Mouse (Mus musculus) G1E (cell line): Measurements from ENCODE around the gene Adipor2. TPM values are rescaled to one million over a fixed set of nuclear protein-coding genes. Genes with fewer than 3 reads are reported as not detected.

ENCODE experiments used
- ATAC-seq: 2 replicates; pipeline ENCODE4 v1.8.0; 2016; ENCODE audit warnings: mild to moderate bottlenecking; ENCODE audit not compliant: insufficient number of reproducible peaks, poor library complexity, low FRiP score, severe bottlenecking; ENCODE audit errors: extremely low read depth
- DNase-seq: peaks from one replicate; pipeline ENCODE4 v3.0.0; 2012; ENCODE audit warnings: low spot score
- H3K27me3 ChIP-seq: 2 replicates; pipeline ENCODE4 v1.6.1; 2012; ENCODE audit warnings: mild to moderate bottlenecking, low read length, inconsistent platforms; ENCODE audit not compliant: insufficient read depth
- H3K36me3 ChIP-seq: replicated peaks from 2 replicates; pipeline ENCODE3; 2012; ENCODE audit warnings: mild to moderate bottlenecking, inconsistent platforms
- H3K4me1 ChIP-seq: 2 replicates; pipeline ENCODE4 v1.6.1; 2012; ENCODE audit warnings: low read depth, low read length, inconsistent platforms, mixed read lengths; ENCODE audit not compliant: insufficient read depth
- H3K4me3 ChIP-seq: 2 replicates; pipeline ENCODE4 v1.5.1; 2012; ENCODE audit warnings: low read depth, mild to moderate bottlenecking, inconsistent platforms, low read length, moderate library complexity, mixed read lengths
- H3K9me3 ChIP-seq: replicated peaks from 2 replicates; pipeline ENCODE4 v1.6.1; 2012; ENCODE audit warnings: inconsistent platforms
- CTCF ChIP-seq: IDR thresholded peaks from 2 replicates; pipeline ENCODE4 v1.5.1; 2012; ENCODE audit warnings: low read depth, low read length, inconsistent platforms, mixed read lengths
- GATA1 ChIP-seq: IDR thresholded peaks from 2 replicates; pipeline ENCODE4 v1.6.1; 2012; ENCODE audit warnings: borderline replicate concordance, low read length, inconsistent platforms, mixed read lengths
- GATA2 ChIP-seq: IDR thresholded peaks from 2 replicates; pipeline ENCODE4 v1.6.1; 2012; ENCODE audit warnings: low read depth, low read length, inconsistent platforms, borderline replicate concordance
- POLR2AphosphoS5 ChIP-seq: IDR thresholded peaks from 2 replicates; pipeline ENCODE4 v1.6.1; 2012; ENCODE audit warnings: low read depth, low read length, inconsistent platforms; ENCODE audit not compliant: insufficient replicate concordance
- TAL1 ChIP-seq: conservative IDR thresholded peaks from 2 replicates; pipeline ENCODE4 v1.6.1; 2012; ENCODE audit warnings: low read depth, low read length, inconsistent platforms, mixed read lengths
- polyA plus RNA-seq: library from polyadenylated mRNA; stranded (reverse); fragments of >175 nt; gene quantifications from 2 replicates; pipeline ENCODE4 v1.2.3, GENCODE M21; 2012
- total RNA-seq, 2 experiments: library from RNA; stranded (forward) in 1 of 2; stranded (reverse) in 1 of 2; fragments of 200-1000 nt in 1 of 2; fragments of >200 nt in 1 of 2; fragmentation: Nextera tagmentation in 1 of 2; gene quantifications; 2 replicates each; pipeline ENCODE4 v1.2.3; 2014 to 2017

Gene Adipor2
- total RNA-seq (2014; fragmentation: Nextera tagmentation) (91.1 and 97.8 TPM in 2 replicates), total RNA-seq (2017) (128 and 129 TPM in 2 replicates), polyA plus RNA-seq (28.2 and 28.5 TPM in 2 replicates)

DNA sequence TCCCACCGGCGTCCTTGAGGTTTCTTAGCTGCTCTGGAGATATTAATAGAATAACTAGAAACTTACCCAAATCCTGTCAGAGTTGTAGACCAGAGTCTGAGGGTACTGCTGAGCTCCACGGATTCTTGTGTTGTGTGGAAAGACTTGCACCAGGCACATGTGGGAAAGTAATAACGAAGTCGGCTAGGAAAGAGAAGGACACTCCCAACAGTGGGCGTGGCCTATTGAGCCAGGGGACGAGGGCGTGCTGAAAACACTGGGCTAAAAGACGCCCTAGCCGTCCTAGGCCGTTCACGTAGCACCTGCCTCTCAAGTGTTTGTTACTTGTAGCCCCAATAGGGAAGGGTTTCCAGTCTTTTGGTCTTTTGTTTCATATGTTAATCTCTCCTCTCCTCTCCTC lies at the start of gene Adipor2:
Adipor2 (minus strand) TSS at position 351 of the 400 bp plus-strand sequence.
- H3K4me1 ChIP-seq, result peaks cover 5% of the 10 kb centered on the region
- no peak for TF ChIP-seq GATA1
- TF ChIP-seq POLR2AphosphoS5, result no peak
- TF ChIP-seq CTCF, result no peak
- no peak for TF ChIP-seq TAL1
- TF ChIP-seq GATA2, result no peak
- H3K36me3 ChIP-seq, result no peaks in the 10 kb centered on the region
- no peak for ATAC-seq
- H3K9me3 ChIP-seq, result no peaks in the 10 kb centered on the region
- peaks cover 23% of the 10 kb centered on the region for H3K27me3 ChIP-seq
- no peak within 1 kb of the TSS for H3K4me3 ChIP-seq
- DNase-seq, result no peak

DNA sequence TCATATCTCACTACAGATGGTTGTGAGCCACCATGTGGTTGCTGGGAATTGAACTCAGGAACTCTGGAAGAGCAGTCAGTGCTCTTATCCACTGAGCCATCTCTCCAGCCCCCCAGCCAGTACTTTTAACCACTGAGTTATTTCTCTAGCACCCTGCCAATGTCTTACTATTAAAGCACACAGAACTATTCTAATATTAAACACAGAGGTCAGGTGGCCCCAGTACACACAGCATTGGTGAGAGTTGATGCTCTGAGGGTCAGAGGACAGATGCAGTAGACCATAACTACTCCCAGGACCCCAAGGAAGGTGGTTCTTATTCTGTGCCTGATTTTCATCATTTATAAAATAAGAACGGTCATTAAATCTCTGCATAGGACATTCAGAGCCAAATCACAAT lies 48.7 kb upstream of the Adipor2 start:
- Histone ChIP-seq H3K36me3 (no peaks in the 10 kb centered on the region), H3K4me1 (no peaks in the 10 kb centered on the region), H3K27me3 (peaks cover 50% of the 10 kb centered on the region), H3K9me3 (no peaks in the 10 kb centered on the region), H3K4me3 (no peak overlapping the region)
- ATAC-seq (no peak), DNase-seq (no peak)
- no peak for TF ChIP-seq POLR2AphosphoS5
- no peak for TF ChIP-seq GATA1
- TF ChIP-seq GATA2, result no peak
- no peak for TF ChIP-seq CTCF
- TF ChIP-seq TAL1, result no peak

DNA sequence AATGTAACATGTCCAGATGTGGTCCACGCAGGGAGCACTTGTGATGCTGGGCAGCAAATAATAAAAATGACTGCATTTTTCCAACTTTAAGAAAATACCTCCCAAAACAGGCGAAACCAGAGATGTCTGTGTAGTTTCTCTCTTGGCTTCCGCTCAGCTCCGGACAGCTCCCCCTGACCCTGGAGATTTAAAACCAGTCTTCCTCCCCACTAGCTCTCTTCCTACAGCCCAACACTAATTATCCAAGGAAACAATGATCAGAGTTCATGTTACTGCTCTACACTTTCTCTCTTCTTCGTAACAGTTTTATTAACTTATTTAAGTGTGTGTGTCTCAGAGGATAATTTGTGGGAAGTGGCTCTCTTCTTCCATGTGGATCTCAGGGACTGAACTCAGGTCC lies 42.9 kb upstream of the Adipor2 start:
- ATAC-seq, result no peak
- H3K9me3 ChIP-seq, result no peaks in the 10 kb centered on the region
- H3K27me3 ChIP-seq, result peaks cover 46% of the 10 kb centered on the region
- H3K36me3 ChIP-seq, result no peaks in the 10 kb centered on the region
- H3K4me1 ChIP-seq, result no peaks in the 10 kb centered on the region
- no peak for TF ChIP-seq GATA2
- TF ChIP-seq CTCF, result no peak
- TF ChIP-seq GATA1, result no peak
- no peak for TF ChIP-seq POLR2AphosphoS5
- no peak for TF ChIP-seq TAL1
- no peak overlapping the region for H3K4me3 ChIP-seq
- no peak for DNase-seq

DNA sequence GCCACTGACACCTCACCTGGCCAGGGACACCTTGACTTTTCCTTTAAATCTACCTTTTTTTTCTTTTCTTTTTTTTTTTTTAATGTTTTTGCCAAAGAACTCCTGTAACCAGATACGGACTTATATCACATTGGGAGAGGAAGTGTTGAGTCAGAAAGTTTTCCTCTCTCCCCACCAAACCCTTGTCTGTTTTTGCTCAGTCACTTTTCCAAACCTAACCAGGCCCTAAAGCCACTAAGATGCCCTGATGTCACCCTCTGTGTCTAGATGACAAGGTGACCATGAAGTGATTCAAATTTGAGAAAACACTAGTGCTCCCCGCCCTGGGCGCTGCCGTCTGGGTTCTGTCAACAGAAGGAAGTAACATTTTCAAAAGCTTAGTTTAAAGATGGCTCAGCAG lies 41.5 kb upstream of the Adipor2 start:
- DNase-seq (no peak), ATAC-seq (no peak)
- Histone ChIP-seq H3K4me3 (no peak overlapping the region), H3K4me1 (no peaks in the 10 kb centered on the region), H3K9me3 (no peaks in the 10 kb centered on the region), H3K36me3 (no peaks in the 10 kb centered on the region), H3K27me3 (peaks cover 48% of the 10 kb centered on the region)
- no peak for TF ChIP-seq POLR2AphosphoS5
- TF ChIP-seq CTCF, result no peak
- no peak for TF ChIP-seq GATA2
- no peak for TF ChIP-seq TAL1
- TF ChIP-seq GATA1, result no peak

DNA sequence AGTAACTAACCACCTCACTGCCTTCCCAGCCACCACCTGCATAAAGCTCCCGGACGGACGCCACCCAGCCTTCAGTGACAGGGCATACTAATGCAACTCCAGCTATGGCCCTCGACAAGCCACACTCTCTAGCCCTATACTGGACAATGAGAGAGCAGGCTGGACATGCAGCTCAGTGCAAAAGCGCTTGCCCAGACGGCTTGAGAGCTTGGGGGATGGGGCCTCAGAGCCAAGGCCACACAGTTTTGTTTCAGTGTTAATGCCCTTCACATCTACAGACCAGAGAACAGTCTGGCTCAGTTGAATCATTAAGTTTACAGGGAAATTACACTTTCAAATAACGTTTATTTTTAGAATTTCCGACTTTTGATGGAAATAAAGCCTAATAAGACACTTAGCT lies 40.7 kb upstream of the Adipor2 start:
- H3K4me1 ChIP-seq, result no peaks in the 10 kb centered on the region
- DNase-seq (no peak), ATAC-seq (no peak)
- TF ChIP-seq TAL1 (no peak), POLR2AphosphoS5 (no peak), GATA1 (no peak), GATA2 (no peak), CTCF (no peak)
- no peaks in the 10 kb centered on the region for H3K36me3 ChIP-seq
- no peaks in the 10 kb centered on the region for H3K9me3 ChIP-seq
- H3K4me3 ChIP-seq, result no peak overlapping the region
- H3K27me3 ChIP-seq, result peaks cover 46% of the 10 kb centered on the region

DNA sequence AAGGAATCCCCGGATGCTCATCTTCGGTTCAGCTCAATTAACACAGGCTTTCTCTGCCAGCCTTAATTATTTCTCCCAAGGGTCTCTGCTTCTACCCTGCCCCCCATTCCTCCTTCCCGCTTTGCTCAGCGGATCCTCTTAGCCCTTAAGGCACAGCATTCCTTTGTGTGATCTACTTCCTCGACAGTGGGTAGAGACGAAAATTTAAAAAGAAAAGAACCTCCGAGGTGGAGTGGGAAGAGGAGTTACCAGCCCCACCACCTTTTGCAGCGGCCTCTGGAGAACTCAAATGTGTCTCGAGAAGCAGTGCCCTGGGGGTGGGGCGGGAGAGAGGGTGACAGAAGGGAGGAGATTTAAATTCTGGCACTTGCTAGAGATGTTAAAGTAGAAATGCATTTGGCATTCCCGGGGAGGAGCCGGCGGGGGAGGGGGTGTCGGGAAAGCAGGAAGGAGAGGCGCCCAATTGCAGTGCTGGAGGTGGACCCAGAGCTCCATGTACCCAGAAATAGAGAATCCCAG lies 34.5 kb upstream of the Adipor2 start:
- Histone ChIP-seq H3K9me3 (no peaks in the 10 kb centered on the region), H3K27me3 (peaks cover 76% of the 10 kb centered on the region), H3K4me1 (no peaks in the 10 kb centered on the region; the same call in 1 of the 2 replicates), H3K36me3 (no peaks in the 10 kb centered on the region), H3K4me3 (no peak overlapping the region)
- ATAC-seq (no peak), DNase-seq (no peak)
- TF ChIP-seq TAL1, result no peak
- no peak for TF ChIP-seq GATA1
- no peak for TF ChIP-seq CTCF
- no peak for TF ChIP-seq GATA2
- TF ChIP-seq POLR2AphosphoS5, result no peak
